21 mouse cellular contexts compared by ENCODE assay signal in the genomic region with DNA sequence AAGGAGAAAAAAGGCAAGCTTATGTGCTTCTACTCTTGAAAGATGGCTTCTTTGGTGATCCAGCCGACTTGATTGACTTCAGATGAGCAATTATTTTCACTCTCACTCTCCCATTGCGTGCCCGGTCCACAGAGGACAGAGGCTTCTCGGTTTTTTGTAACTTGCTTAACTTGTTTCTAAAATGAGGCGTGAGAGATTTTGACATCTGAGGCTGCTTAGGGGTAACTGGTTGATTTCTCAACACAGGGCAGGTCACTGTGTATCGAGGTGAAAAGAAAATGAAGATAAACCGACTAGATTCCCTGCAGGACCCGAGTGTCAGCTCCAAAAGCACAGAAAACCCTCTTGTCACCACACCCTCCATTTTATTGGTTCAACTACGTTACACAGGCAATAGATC. TPM values are rescaled to one million over a fixed set of nuclear protein-coding genes. Genes with fewer than 3 reads are reported as not detected.
DNase-seq lines count a peak whose midpoint lies in the region; TF ChIP-seq lines count a peak whose summit lies in the region.
"Had no signal": no experiment of that assay in that cellular context is flagged by ENCODE, and none has a peak within 500 bp of the region (broad histone marks: within the 10 kb centered on the region; RNA-seq: fewer than 3 reads in every experiment).

No protein-coding gene starts in this region.

- DNase-seq in testis, postnatal 10 days (ENCODE audit: low spot score): no peak
- DNase-seq in adipocyte (ENCODE audit: low spot score): peak; percentile 8
- DNase-seq in gonadal fat pad, adult 2 months (ENCODE audit: low read depth): peak; percentile 68
- DNase-seq in kidney, adult 18-20 months: no peak
- no peak for DNase-seq in retina, embryonic 14.5 days (ENCODE audit: low spot score)
- no peak for DNase-seq in layer of hippocampus, adult 9-10 months (ENCODE audit: low spot score)
- DNase-seq: adrenal gland, adult 2 months; adrenal gland, postnatal 25 days; cerebellum, adult 8-10 months; cerebellum, postnatal 14 days; embryo, embryonic 11 days; gastrocnemius, adult 2 months; gastrocnemius, postnatal 25 days; heart, adult 11 months; heart, postnatal 4 days had no signal

- no peaks in the 10 kb centered on the region for H3K27me3 ChIP-seq in testis, adult 2 months (ENCODE audit: control insufficient read depth, insufficient read depth, low read length)
- H3K27me3 ChIP-seq: embryonic facial prominence, embryonic 12.5 days; heart, embryonic 13.5 days; hindbrain, embryonic 13.5 days had no signal

- H3K27ac ChIP-seq in testis, adult 2 months (ENCODE audit: control insufficient read depth, insufficient read depth, low read depth, low read length): peak overlapping the region; percentile 11; the same call in 1 of the 2 replicates
- H3K27ac ChIP-seq: embryonic facial prominence, embryonic 12.5 days; forebrain, embryonic 10.5 days; gastrocnemius, adult 2 months; heart, embryonic 13.5 days; hindbrain, embryonic 13.5 days; hindbrain, postnatal 0 days had no signal

- no peaks in the 10 kb centered on the region for H3K36me3 ChIP-seq in testis, adult 2 months (ENCODE audit: control insufficient read depth, insufficient read depth, low read length)
- H3K36me3 ChIP-seq: embryonic facial prominence, embryonic 12.5 days; forebrain, embryonic 10.5 days; heart, embryonic 13.5 days; hindbrain, embryonic 13.5 days had no signal

- TF ChIP-seq CTCF in testis, adult 2 months (IDR thresholded peaks at IDR 0.05; ENCODE audit: control insufficient read depth, insufficient read depth, insufficient replicate concordance, low read depth, low read length): no peak

- H3K4me3 ChIP-seq in testis, adult 2 months (ENCODE audit: control insufficient read depth, low read depth, low read length): no peak overlapping the region
- H3K4me3 ChIP-seq: embryonic facial prominence, embryonic 12.5 days; forebrain, embryonic 10.5 days; gastrocnemius, adult 2 months; heart, embryonic 13.5 days; hindbrain, embryonic 13.5 days had no signal

- peaks cover 2% of the 10 kb centered on the region; the same call in 1 of the 2 replicates for H3K4me1 ChIP-seq in testis, adult 2 months (ENCODE audit: control insufficient read depth, insufficient read depth, low read length)
- H3K4me1 ChIP-seq: embryonic facial prominence, embryonic 12.5 days; forebrain, embryonic 10.5 days; heart, embryonic 13.5 days; hindbrain, embryonic 13.5 days had no signal

- no peak for TF ChIP-seq POLR2A in testis, adult 2 months (IDR thresholded peaks at IDR 0.05; ENCODE audit: control insufficient read depth, low read depth, low read length)

RNA-seq across cellular contexts. Expression of a gene that starts 28.8 kb away (rescaled TPM):
- polyA plus RNA-seq in testis, adult 2 months (2012; rRNA removed): 8.3 and 13.6 TPM in 2 replicates
- 52.6 and 99.0 TPM in 2 replicates for polyA plus RNA-seq in gonadal fat pad, adult 2 months (2012; rRNA removed)

Comparison
In these comparisons a context has a peak if more than half of its experiments do, and no peak if none do; other contexts are left out.
1. DNase-seq: peak in adipocyte (single experiment) and gonadal fat pad, adult 2 months (single experiment); none in testis, postnatal 10 days (single experiment), kidney, adult 18-20 months (single experiment), retina, embryonic 14.5 days (single experiment) and layer of hippocampus, adult 9-10 months (single experiment).